Mouse (Mus musculus): ENCODE data around the gene Chrna5. TPM values are rescaled to one million over a fixed set of nuclear protein-coding genes. Genes with fewer than 3 reads are reported as not detected.

Chrna5 gene
- total RNA-seq, 2 experiments from 2014 or later: not detected

DNA sequence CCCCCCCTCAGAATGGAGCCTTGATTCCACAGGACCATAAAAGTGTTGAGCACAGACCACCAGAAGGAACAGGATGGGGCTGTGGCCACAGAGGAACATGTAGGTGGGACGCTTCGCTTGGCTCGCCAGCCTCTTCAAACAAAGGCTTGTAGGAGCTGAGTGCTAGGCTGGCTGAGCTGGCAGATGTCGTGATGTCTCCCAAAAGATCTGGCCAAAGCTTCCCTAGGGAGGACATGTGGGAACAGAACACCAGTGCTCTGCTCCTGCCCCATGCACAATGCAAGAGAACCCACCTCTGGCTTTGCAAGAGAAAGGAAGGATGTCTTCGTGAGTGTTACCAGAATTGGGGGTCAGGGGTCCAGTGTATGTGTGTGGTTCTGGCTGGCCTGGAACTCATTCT is 42.6 kb downstream of the Chrna5 start:
- ATAC-seq (replicated peaks; ENCODE audit: poor library complexity): no peak

DNA sequence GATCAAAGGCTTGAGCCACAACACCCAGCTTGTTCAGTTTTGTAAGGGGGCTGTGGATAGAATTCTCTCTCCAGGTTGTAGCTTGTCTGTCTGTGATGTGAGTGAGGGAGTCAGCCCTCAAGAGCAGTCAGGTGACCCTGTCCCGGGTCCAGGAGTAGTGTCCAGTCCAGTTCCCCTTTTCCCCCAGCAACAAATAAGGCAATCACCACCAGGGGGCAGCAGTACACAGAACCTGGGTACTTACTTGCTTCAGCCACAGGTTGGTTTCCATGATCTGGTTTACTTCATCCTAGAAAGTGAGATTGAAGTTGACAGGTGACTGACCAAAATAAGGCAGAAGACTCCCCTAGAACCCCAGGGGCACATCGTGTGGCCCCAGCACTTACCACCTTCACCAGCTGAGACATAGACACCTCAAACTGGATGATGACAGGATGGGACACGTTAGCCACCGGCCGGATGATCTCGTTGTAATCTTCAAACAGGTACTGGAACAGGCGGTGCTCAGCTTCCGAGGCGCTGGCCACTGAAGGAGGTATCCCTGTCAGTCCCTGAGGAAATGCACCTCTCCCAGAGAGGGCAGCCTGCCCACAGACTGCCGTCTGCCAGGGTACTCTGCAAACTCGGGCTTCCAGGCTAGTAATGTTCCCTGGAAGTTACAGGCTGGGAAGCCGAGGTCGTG is 43.4 kb downstream of the Chrna5 start:
- peak; percentile 87 for ATAC-seq (replicated peaks; ENCODE audit: poor library complexity)

DNA sequence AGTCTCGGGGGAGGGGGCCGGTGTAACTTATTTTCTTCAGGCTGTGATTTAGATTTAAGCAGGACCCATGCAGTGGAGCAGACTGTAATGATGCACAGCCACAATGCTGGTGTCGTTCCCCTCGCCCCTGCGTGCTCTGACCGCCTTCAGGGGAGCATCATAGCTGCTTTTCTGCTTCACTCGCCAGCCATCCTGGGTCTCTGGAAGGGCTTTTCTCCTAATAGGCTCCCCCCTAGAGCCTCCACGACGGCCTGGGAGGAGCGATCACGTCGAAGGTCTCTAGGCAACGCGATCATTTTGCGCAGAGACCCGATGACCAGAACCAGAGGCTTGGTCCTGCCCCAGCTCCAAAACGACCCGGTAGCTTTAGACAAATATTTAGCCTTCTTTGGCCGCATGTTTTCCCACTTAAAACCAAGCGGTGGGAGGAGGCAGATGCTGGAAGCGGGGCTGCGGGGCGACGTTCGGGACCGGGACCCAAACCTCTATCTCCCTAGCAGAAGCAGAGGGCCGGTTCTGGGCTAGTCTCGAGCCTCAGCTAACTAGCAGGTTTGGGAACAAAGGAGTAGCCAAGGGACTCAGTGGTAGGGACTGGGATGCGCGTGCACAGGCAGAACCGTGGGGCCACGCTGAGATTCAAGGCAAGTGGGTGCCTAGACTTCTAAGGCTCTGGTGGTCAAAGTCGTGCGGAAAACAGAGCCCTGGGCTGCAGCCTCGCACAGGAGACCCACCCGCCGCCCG is 45.0 kb downstream of the Chrna5 start:
- ATAC-seq (replicated peaks; ENCODE audit: poor library complexity): no peak

DNA sequence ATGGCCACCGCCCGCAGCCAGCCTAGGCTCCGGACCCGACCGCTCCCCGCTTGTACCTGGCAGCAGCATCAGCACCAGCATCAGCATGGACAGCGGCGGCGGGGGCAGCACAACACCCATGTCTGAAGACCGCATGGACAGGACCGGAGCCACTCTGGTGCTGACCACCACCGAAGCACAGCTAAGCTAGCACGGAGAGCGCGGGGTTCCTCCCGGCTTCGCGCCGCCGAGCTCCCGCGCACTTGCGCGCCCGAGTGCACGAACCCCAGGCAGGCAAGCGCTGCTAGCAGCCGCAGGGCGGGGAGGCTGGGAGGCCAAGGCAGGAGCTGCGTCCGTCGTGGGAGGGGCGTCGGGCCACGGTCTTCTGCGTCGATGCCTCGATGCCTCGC is 45.6 kb downstream of the Chrna5 start, which contains the start of gene Chrna3:
Gene Chrna3 (minus strand): TSS at position 288 of the 389 bp plus-strand sequence.
- ATAC-seq (replicated peaks; ENCODE audit: poor library complexity): 0 out of 2 replicates have a peak, but pooled peaks have one; percentile 4

DNA sequence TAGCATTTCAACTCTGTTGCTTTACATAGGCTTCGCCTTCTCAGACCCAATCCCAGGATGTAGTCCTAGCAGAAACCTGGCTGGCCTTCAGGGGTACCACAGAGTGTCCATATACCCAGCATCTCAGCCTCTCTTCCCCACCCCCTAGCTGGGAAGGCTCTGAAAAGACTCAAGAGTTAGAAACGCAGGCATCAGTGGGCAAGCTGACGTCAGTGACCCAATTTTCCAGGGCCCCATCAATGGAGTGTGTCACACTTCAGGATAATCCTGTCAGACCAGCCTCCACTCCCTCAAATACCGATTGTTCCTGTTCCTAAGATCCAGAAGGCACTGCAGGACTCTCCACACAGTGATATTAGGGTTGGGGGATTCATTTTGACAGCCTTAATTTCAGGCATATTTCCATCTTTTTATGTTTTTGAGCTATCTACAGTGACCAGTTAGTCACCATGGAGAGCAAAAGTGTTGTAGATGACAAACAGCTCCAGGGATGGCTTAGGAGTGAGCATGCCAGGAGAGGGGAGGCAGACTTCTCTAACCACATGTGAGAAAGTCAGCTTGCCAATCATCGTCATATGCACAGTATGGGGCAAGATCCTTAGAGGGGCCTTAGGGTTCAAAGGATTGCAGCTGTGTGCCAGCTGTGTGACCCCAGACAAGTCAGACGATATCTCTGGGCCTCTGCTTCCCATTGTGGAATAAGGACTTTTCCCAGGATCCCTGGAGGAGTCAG is 50.9 kb downstream of the Chrna5 start:
- ATAC-seq (replicated peaks; ENCODE audit: poor library complexity): no peak

DNA sequence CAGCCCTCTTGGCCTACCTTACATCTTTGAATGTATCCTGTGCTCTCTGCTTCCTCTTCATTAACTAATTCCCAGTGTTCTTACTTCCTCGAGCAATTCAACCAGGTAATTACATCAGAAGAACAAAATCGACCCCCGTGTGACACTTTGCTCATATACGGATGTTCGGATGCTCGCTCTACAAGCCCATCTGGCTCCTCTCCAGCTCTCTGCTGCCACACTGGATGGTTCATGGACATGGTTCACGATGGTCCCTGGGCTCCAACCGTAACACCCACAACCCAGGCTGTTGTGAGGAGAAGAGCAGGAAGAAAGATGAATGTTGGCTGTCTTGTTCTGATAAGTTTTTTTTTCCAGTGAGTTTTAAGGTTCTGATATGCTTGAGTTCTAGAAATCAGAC is 58.3 kb downstream of the Chrna5 start:
- ATAC-seq (replicated peaks; ENCODE audit: poor library complexity): no peak

DNA sequence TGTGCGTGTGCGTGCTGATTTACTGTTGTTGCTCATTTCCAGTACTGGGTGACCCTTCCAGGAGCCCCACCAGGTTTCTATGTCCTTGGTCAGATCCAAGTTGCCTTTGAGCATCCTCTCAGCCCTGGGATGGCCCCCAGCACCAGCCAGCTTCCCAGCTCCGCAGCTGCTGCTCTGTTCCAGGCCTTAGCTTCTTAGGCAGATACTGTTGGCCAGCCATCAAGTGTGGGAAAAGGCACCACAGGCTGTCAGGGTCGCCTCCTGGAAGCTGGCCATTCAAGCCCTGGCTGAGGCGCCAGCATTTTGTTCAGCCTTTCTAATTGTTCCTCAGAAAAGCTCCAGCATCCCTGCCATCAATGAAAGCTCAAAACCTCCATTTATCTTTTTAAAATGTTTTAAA is 59.3 kb downstream of the Chrna5 start:
- no peak for ATAC-seq (replicated peaks; ENCODE audit: poor library complexity)

DNA sequence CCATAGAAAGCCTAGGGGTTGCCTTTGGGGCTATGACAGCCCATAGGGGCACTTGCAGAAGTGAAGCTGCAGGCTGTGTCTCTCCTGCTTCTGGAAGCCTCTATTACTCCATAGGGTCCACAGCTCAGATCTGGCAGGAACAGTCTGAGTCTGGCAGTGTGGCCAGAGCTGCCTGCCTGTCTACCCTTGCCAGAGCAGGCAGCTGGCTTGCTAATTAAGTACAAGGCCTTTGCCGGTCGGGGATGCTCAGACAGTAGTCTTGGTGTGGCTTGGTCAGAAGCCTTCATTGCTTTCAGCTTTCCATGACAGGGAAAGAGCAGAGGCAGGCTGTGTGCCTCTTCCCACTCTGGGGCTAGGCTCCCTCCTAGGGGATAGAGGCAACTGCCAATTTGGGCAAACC is 60.7 kb downstream of the Chrna5 start:
- no peak for ATAC-seq (replicated peaks; ENCODE audit: poor library complexity)

DNA sequence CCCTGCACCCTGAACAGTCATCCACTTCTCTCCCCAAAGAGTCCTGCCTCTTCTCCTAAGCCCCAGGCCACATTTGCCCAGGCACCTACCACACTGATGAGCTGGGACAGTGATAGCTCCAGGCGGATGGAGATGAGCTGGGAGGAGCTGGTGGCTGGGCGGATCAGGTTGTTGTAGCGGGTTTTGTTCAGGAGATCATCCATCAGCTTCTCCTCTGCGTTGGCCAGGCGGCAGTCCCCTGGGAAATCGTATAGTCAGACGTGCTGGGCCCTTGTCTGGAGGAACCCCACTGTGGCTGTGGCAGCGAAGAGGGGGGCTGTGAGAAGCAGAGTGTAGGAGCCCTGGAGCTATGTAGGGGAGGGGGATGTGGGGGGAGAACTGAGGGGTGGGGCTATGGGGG is 63.0 kb downstream of the Chrna5 start:
- ATAC-seq (replicated peaks; ENCODE audit: poor library complexity): no peak

DNA sequence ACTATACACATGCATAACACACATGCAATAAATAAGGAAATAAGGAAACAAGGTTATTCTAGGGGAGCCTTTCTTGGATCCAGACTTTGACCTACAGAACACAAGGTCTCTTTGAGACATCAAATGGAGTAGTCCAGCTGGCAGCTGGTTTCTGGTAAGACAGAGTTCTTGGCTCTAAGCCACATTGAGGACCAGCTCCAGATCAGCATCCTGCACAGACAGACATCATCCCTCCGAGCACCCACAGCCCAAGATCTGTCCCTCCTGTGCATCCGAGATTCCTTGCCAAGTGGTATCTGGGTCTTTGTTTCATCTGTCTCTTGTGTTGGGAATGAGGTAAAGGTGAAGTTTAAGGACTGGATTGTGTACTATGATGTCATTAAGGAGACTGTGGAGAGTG is 64.3 kb downstream of the Chrna5 start:
- no peak for ATAC-seq (replicated peaks; ENCODE audit: poor library complexity)

DNA sequence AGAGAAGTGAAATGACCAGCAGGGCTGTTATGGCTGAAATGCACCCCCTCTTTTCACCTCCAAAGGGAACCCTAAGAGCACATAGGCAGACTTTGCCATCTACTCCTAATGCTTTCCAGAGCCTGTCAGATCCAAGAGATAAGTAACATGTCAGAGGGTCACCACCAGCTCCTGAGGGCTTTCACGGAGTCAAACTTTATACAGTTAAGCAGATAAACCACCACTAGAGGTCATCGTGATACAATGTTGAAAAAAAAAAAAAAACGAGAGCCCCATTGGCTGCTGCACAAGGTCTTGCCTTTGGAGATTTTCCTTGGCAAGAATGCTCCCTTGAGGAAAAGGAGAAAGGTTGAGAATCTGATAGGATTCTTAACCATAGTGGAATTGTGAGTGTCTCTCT is 66.1 kb downstream of the Chrna5 start:
- ATAC-seq (replicated peaks; ENCODE audit: poor library complexity): peak; percentile 39

DNA sequence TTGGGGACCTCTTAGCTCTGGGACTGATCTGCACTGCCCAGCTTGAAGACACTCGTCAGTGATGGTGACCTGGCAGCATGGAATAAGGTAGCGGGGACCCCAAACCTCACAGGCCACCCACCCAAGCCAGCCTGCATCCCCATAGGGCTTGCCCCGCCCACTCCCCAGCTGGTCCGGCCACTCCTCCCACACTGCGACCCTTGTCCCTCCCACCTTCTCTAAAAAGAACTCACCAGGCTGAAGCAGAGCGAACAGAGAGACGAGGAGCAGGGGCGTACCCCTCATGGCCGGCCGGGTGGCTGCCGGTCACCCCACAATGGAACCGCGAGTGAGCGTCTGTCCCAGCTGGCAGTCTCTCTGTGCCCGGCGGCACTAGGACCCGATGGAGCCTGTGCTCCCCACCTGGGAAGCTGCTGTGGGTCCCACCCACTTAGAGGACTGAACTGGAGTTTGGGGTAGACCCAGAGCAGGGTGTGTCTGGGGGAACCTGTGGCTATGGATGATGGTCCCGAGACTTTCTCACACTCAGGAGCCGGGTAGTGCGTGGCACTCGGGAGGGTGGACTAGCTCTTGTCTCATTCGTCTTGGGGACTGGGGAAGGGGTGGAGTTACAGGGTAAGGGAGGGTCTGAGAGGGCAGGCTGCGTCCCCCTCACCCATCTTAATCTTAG is 67.7 kb downstream of the Chrna5 start, which contains the start of gene Chrnb4:
Gene Chrnb4 (minus strand): TSS at position 569 of the 670 bp plus-strand sequence.
- no peak for ATAC-seq (replicated peaks; ENCODE audit: poor library complexity)

DNA sequence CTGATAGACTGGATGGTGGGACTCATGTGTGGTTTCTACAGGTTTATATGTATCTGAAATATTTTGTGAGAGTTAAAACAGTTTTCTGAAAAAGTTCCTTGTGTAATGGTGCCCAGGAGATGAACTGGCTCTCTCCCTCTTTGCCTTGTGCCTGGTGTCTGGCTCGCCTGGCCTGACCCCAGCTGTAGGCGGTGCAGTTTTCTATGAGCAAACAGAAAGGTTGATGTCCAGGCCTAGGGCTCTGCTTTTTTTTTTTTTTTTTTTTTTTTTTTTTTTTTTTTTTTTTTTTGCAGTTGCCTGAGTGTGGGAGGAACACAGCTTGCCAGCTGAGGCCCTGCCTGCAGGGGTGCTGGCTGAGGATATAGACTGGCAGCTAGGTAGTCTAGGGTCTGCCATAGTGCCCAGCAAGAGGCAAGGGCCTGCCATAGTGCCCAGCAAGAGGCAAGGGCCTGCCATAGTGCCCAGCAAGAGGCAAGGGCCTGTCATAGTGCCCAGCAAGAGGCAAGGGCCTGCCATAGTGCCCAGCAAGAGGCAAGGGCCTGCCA is 74.8 kb downstream of the Chrna5 start:
- no peak for ATAC-seq (replicated peaks; ENCODE audit: poor library complexity)

Other genes starting within 250 kb of the Chrna5 start
- gene Wdr61, start 246.4 kb upstream of the Chrna5 start, total RNA-seq (2015): 127 and 129 TPM in 2 replicates
- 68.9 and 94.4 TPM in 2 replicates for gene Wdr61, start 246.4 kb upstream of the Chrna5 start, total RNA-seq (2017)
- gene Crabp1, start 216.1 kb upstream of the Chrna5 start, total RNA-seq (2015): not detected in 2 replicates
- not detected in 2 replicates for gene Crabp1, start 216.1 kb upstream of the Chrna5 start, total RNA-seq (2017)
- 38.7 and 53.4 TPM in 2 replicates for gene Ireb2, start 117.1 kb upstream of the Chrna5 start, total RNA-seq (2015)
- gene Ireb2, start 117.1 kb upstream of the Chrna5 start, total RNA-seq (2017): 32.0 and 38.6 TPM in 2 replicates
- gene Hykk, start 63.6 kb upstream of the Chrna5 start, total RNA-seq (2015): 0.05 TPM in 1 of 2 replicates, not detected in the other
- gene Hykk, start 63.6 kb upstream of the Chrna5 start, total RNA-seq (2017): 0.04 and 0.20 TPM in 2 replicates
- gene Psma4, start 30.1 kb upstream of the Chrna5 start, total RNA-seq (2015): 326 and 380 TPM in 2 replicates
- 436 and 454 TPM in 2 replicates for gene Psma4, start 30.1 kb upstream of the Chrna5 start, total RNA-seq (2017)
- gene AY074887, start 29.9 kb upstream of the Chrna5 start, total RNA-seq (2015): 0.86 TPM in 1 of 2 replicates, not detected in the other
- 0.30 TPM in 1 of 2 replicates, not detected in the other for gene AY074887, start 29.9 kb upstream of the Chrna5 start, total RNA-seq (2017)
- not detected in 2 replicates for gene Chrna3, start 45.7 kb downstream of the Chrna5 start, total RNA-seq (2015)
- not detected in 2 replicates for gene Chrna3, start 45.7 kb downstream of the Chrna5 start, total RNA-seq (2017)
- gene Chrnb4, start 67.9 kb downstream of the Chrna5 start, total RNA-seq (2015): 0.10 TPM in 1 of 2 replicates, not detected in the other
- not detected in 2 replicates for gene Chrnb4, start 67.9 kb downstream of the Chrna5 start, total RNA-seq (2017)
- gene Ube2q2, start 168.0 kb downstream of the Chrna5 start, total RNA-seq (2015): 44.4 and 46.8 TPM in 2 replicates
- gene Ube2q2, start 168.0 kb downstream of the Chrna5 start, total RNA-seq (2017): 45.2 and 57.7 TPM in 2 replicates
- gene Fbxo22, start 228.0 kb downstream of the Chrna5 start, total RNA-seq (2015): 58.7 and 59.2 TPM in 2 replicates
- gene Fbxo22, start 228.0 kb downstream of the Chrna5 start, total RNA-seq (2017): 52.7 and 56.9 TPM in 2 replicates